ENCODE assay signal across 36 mouse cellular contexts in the genomic region with DNA sequence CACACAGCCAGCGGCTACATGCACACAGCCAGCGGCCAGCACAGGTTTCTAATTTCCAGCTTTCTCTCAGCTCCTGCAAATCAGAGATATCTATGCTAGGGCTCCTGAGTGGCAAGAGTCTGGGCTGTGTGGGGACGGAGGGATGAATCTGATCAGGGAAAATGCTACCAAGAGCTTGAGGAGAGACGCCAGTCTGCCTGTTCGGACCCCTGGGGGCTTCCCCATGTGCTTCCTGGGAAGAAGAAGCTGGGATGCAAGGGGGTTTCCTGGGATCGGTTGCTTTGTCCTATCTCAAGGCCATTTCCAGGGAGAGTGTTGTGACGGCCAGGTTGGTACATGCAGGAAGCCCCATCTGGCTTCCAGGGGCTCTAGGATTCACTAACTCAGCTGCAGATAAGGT. TPM values are rescaled to one million over a fixed set of nuclear protein-coding genes. Genes with fewer than 3 reads are reported as not detected.
"Had no signal": no experiment of that assay in that cellular context is flagged by ENCODE, and none has a peak within 500 bp of the region (broad histone marks: within the 10 kb centered on the region; RNA-seq: fewer than 3 reads in every experiment).

No protein-coding gene starts in this region.

- H3K36me3 ChIP-seq: embryonic facial prominence, embryonic 10.5 days; embryonic facial prominence, embryonic 12.5 days; embryonic facial prominence, embryonic 13.5 days; embryonic facial prominence, embryonic 15.5 days; forebrain, embryonic 10.5 days; forebrain, embryonic 12.5 days; forebrain, embryonic 15.5 days had no signal

- H3K4me2 ChIP-seq: embryonic facial prominence, embryonic 12.5 days; embryonic facial prominence, embryonic 13.5 days; embryonic facial prominence, embryonic 15.5 days; forebrain, embryonic 12.5 days; forebrain, embryonic 13.5 days; forebrain, embryonic 15.5 days had no signal

- ATAC-seq: forebrain, embryonic 13.5 days; forebrain, embryonic 14.5 days; forebrain, embryonic 15.5 days; forebrain, embryonic 16.5 days; forebrain, postnatal 0 days had no signal

- H3K9ac ChIP-seq: embryonic facial prominence, embryonic 12.5 days; embryonic facial prominence, embryonic 13.5 days; embryonic facial prominence, embryonic 15.5 days; forebrain, embryonic 12.5 days; forebrain, embryonic 13.5 days; forebrain, embryonic 15.5 days; forebrain, postnatal 0 days had no signal

- H3K9me3 ChIP-seq: embryonic facial prominence, embryonic 10.5 days; embryonic facial prominence, embryonic 12.5 days; embryonic facial prominence, embryonic 13.5 days; embryonic facial prominence, embryonic 15.5 days; forebrain, embryonic 12.5 days; forebrain, embryonic 13.5 days; forebrain, embryonic 15.5 days had no signal

- DNase-seq: cerebellum, adult 2 months; cerebellum, adult 8-10 months; cerebellum, adult 9-10 months; cerebellum, adult 9-11 months; cerebellum, postnatal 10 days; cerebellum, postnatal 14 days; cerebellum, postnatal 25 days; cerebellum, postnatal 36 days; embryo, embryonic 11 days; forebrain, postnatal 0 days; gastrocnemius, adult 2 months; gastrocnemius, postnatal 10 days; gastrocnemius, postnatal 14 days; gastrocnemius, postnatal 25 days; gastrocnemius, postnatal 36 days; heart, adult 18-20 months; heart, adult 2 months had no signal

- H3K27ac ChIP-seq: embryonic facial prominence, embryonic 10.5 days; embryonic facial prominence, embryonic 12.5 days; embryonic facial prominence, embryonic 13.5 days; embryonic facial prominence, embryonic 15.5 days; forebrain, embryonic 10.5 days; forebrain, embryonic 12.5 days; forebrain, embryonic 13.5 days; forebrain, embryonic 15.5 days; gastrocnemius, adult 2 months; heart, adult 2 months had no signal

- H3K4me3 ChIP-seq: embryonic facial prominence, embryonic 10.5 days; embryonic facial prominence, embryonic 12.5 days; embryonic facial prominence, embryonic 13.5 days; embryonic facial prominence, embryonic 15.5 days; erythroblast, embryonic 14.5 days; forebrain, embryonic 10.5 days; forebrain, embryonic 12.5 days; forebrain, embryonic 13.5 days; forebrain, embryonic 15.5 days; gastrocnemius, adult 2 months; heart, adult 2 months had no signal

- H3K27me3 ChIP-seq: embryonic facial prominence, embryonic 12.5 days; embryonic facial prominence, embryonic 13.5 days; embryonic facial prominence, embryonic 15.5 days; forebrain, embryonic 12.5 days; forebrain, embryonic 13.5 days; forebrain, embryonic 15.5 days had no signal

- H3K4me1 ChIP-seq: embryonic facial prominence, embryonic 10.5 days; embryonic facial prominence, embryonic 12.5 days; embryonic facial prominence, embryonic 13.5 days; embryonic facial prominence, embryonic 15.5 days; forebrain, embryonic 10.5 days; forebrain, embryonic 12.5 days; forebrain, embryonic 13.5 days; forebrain, embryonic 15.5 days had no signal

RNA-seq across cellular contexts. Expression of a gene that starts 12.8 kb away (rescaled TPM):
- total RNA-seq: common myeloid progenitor, adult 5-6 weeks; forebrain, postnatal 0 days; gastrocnemius, adult 18-20 months; gastrocnemius, adult 2 months; gastrocnemius, adult 8-10 months; gastrocnemius, postnatal 10 days; gastrocnemius, postnatal 25 days; gastrocnemius, postnatal 36 days; granulocyte monocyte progenitor cell, adult 5-6 weeks had no signal
- polyA plus RNA-seq: cerebellum, adult 2 months; embryonic facial prominence, embryonic 12.5 days; embryonic facial prominence, embryonic 14.5 days; embryonic facial prominence, embryonic 15.5 days; forebrain, embryonic 10.5 days; forebrain, embryonic 12.5 days; forebrain, embryonic 13.5 days; forebrain, embryonic 14.5 days; forebrain, embryonic 15.5 days; forebrain, embryonic 16.5 days had no signal

RNA-seq across cellular contexts. Expression of a gene that starts 13.6 kb away (rescaled TPM):
- total RNA-seq: common myeloid progenitor, adult 5-6 weeks; forebrain, postnatal 0 days; gastrocnemius, adult 18-20 months; gastrocnemius, adult 2 months; gastrocnemius, adult 8-10 months; gastrocnemius, postnatal 36 days; granulocyte monocyte progenitor cell, adult 5-6 weeks had no signal
- polyA plus RNA-seq: erythroblast, embryonic 14.5 days had no signal

RNA-seq across cellular contexts. Expression of a gene that starts 35.4 kb away (rescaled TPM):
- total RNA-seq: gastrocnemius, adult 2 months; gastrocnemius, postnatal 36 days had no signal
- polyA plus RNA-seq: erythroblast, embryonic 14.5 days had no signal

RNA-seq across cellular contexts. Expression of a gene that starts 41.2 kb away (rescaled TPM):
- total RNA-seq: forebrain, postnatal 0 days; gastrocnemius, postnatal 10 days; gastrocnemius, postnatal 14 days; gastrocnemius, postnatal 25 days; gastrocnemius, postnatal 4 days had no signal
- polyA plus RNA-seq: embryonic facial prominence, embryonic 10.5 days; embryonic facial prominence, embryonic 11.5 days; embryonic facial prominence, embryonic 12.5 days; erythroblast, embryonic 14.5 days; forebrain, embryonic 10.5 days; forebrain, embryonic 11.5 days; forebrain, embryonic 12.5 days; forebrain, embryonic 13.5 days; forebrain, embryonic 14.5 days; forebrain, embryonic 15.5 days; forebrain, embryonic 16.5 days; heart, adult 2 months had no signal
